Mouse (Mus musculus): ENCODE results near the gene Ptges3. TPM values are rescaled to one million over a fixed set of nuclear protein-coding genes. Genes with fewer than 3 reads are reported as not detected.
"Not testable (repeated sequence)": the region's sequence is repeated elsewhere in the genome, so short reads cannot be mapped to it uniquely, and the experiment has no call there.

Gene Ptges3
- polyA plus RNA-seq, 1 experiment from 2014 or later = 626 TPM

DNA sequence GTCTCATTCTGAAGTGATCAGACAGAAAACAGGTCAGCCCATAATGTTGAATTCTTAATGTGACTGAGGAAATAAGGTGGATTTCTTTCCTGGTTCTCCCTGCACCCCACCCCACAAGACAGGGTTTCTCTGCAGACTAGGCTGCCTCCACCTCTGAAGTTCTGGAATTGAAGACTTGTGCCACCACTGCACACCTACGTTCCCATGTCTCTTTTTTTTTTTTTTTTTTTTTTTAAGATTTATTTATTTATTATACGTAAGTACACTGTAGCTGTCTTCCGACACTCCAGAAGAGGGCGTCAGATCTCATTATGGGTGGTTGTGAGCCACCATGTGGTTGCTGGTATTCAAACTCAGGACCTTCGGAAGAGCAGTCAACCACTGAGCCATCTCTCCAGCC, 7.3 kb downstream of the Ptges3 start:
- no peak overlapping the region for H3K4me2 ChIP-seq (replicated peaks; ENCODE audit: low read depth, low read length)
- no peaks in the 10 kb centered on the region for H3K27me3 ChIP-seq (ENCODE audit: control insufficient read depth, insufficient read depth, low read length)
- H3K36me3 ChIP-seq (ENCODE audit: control insufficient read depth, insufficient read depth, low read length) = peaks cover 11% of the 10 kb centered on the region; the same call in 1 of the 2 replicates
- H3K4me3 ChIP-seq (ENCODE audit: low read depth, low read length) = no peak overlapping the region
- no peak overlapping the region for H3K9ac ChIP-seq (ENCODE audit: low read depth, low read length)
- no peaks in the 10 kb centered on the region for H3K9me3 ChIP-seq (ENCODE audit: control insufficient read depth, low read length)
- 88% methylated on average over 5 of the region's 5 CpGs for WGBS
- DNase-seq (ENCODE audit: low spot score) (no peak), ATAC-seq (ENCODE audit: low FRiP score) (no peak)
- no peak overlapping the region for H3K27ac ChIP-seq (ENCODE audit: low read depth, low read length)
- H3K4me1 ChIP-seq (replicated peaks; ENCODE audit: control insufficient read depth, insufficient read depth, low read length) = no peaks in the 10 kb centered on the region

DNA sequence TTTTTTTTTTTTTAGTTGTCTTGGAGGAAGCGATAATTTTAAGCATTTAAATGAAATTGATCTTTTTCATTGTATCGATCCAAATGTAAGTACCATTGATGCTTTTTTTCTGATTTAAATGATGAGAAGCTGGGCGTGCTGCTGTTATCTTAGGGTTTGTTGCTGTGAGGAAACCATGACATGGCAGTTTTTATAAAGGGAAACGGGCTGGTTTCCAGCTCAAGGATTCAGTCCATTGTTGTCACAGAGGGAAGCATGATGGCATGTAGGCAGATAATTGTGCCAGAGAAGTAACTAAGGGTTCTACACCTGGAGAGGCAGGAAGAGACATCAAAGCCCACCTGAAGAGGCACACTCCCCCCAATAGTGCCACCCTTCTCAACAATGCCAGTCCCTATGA, 10.4 kb downstream of the Ptges3 start:
- Histone ChIP-seq H3K9me3 (ENCODE audit: control insufficient read depth, low read length) (no peaks in the 10 kb centered on the region), H3K36me3 (ENCODE audit: control insufficient read depth, insufficient read depth, low read length) (peaks cover 19% of the 10 kb centered on the region), H3K9ac (ENCODE audit: low read depth, low read length) (no peak overlapping the region), H3K27ac (ENCODE audit: low read depth, low read length) (no peak overlapping the region), H3K27me3 (ENCODE audit: control insufficient read depth, insufficient read depth, low read length) (no peaks in the 10 kb centered on the region), H3K4me2 (replicated peaks; ENCODE audit: low read depth, low read length) (no peak overlapping the region), H3K4me1 (replicated peaks; ENCODE audit: control insufficient read depth, insufficient read depth, low read length) (no peaks in the 10 kb centered on the region), H3K4me3 (ENCODE audit: low read depth, low read length) (no peak overlapping the region)
- WGBS = 97% methylated on average over 4 of the region's 4 CpGs
- ATAC-seq (ENCODE audit: low FRiP score) (no peak), DNase-seq (ENCODE audit: low spot score) (no peak)

DNA sequence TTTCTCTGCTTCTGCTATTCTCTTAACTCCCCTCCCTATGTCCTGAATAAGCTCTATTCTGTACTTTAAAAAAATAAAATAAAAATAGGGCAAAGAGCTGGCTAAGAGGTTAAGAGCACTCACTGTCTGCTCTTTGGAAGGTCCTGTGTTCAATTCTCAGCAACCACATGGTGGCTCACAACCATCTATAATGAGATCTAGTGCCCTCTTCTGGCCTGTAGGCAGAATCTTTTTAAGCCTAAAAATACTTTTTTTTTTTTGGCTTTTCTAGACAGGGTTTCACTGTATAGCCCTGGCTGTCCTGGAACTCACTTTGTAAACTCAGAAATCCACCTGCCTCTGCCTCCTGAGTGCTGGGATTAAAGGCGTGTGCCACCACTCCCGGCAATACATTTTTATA, 11.7 kb downstream of the Ptges3 start:
- not testable (repeated sequence) for H3K27me3 ChIP-seq (ENCODE audit: control insufficient read depth, insufficient read depth, low read length); H3K4me3 ChIP-seq (ENCODE audit: low read depth, low read length); ATAC-seq (ENCODE audit: low FRiP score); H3K9ac ChIP-seq (ENCODE audit: low read depth, low read length); H3K9me3 ChIP-seq (ENCODE audit: control insufficient read depth, low read length); DNase-seq (ENCODE audit: low spot score); H3K4me2 ChIP-seq (replicated peaks; ENCODE audit: low read depth, low read length); H3K4me1 ChIP-seq (replicated peaks; ENCODE audit: control insufficient read depth, insufficient read depth, low read length); H3K27ac ChIP-seq (ENCODE audit: low read depth, low read length)
- H3K36me3 ChIP-seq (ENCODE audit: control insufficient read depth, insufficient read depth, low read length) = peaks cover 19% of the 10 kb centered on the region
- WGBS = 100% methylated on average over 2 of the region's 2 CpGs

DNA sequence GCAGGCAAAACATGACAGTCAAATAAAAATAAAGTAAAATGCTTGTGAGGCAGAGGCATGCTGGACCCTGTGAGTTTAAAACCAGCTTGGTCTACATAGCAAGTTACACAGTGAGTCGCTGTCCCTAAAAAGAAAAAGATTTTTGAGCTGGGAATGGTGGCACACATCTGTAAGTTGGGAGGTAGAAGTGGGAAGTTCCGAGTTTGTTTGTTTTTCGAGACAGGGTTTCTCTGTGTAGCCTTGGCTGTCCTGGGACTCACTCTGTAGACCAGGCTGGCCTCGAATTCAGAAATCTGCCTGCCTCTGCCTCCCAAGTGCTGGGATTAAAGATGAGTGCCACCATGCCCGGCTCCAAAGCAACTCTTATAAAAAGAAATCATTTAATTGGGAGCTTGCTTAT, 19.5 kb downstream of the Ptges3 start:
- not testable (repeated sequence) for ATAC-seq (ENCODE audit: low FRiP score); H3K4me1 ChIP-seq (replicated peaks; ENCODE audit: control insufficient read depth, insufficient read depth, low read length); H3K4me2 ChIP-seq (replicated peaks; ENCODE audit: low read depth, low read length); H3K9me3 ChIP-seq (ENCODE audit: control insufficient read depth, low read length); H3K9ac ChIP-seq (ENCODE audit: low read depth, low read length); H3K36me3 ChIP-seq (ENCODE audit: control insufficient read depth, insufficient read depth, low read length); H3K4me3 ChIP-seq (ENCODE audit: low read depth, low read length); DNase-seq (ENCODE audit: low spot score); H3K27me3 ChIP-seq (ENCODE audit: control insufficient read depth, insufficient read depth, low read length); H3K27ac ChIP-seq (ENCODE audit: low read depth, low read length)
- WGBS = 85% methylated on average over 5 of the region's 5 CpGs

DNA sequence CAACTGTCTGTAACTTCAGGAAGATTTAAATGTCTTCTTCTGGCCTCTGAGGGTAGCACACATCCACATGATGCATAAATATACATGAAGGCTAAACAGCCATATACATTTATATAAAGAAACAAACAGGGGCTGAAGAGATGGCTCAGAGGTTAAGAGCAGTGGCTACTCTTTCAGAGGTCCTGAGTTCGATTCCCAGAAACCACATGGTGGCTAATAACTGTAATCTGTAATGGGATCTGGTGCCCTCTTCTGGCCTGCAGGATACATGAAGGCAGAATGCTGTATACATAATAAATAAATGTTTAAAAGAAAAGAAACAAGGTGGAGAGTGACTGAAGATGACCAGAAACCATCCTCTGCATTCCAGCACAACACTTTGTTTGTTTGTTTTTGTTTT, 21.7 kb downstream of the Ptges3 start:
- no peaks in the 10 kb centered on the region for H3K27me3 ChIP-seq (ENCODE audit: control insufficient read depth, insufficient read depth, low read length)
- no peak for ATAC-seq (ENCODE audit: low FRiP score)
- WGBS = 91% methylated on average over 1 of the region's 1 CpGs

DNA sequence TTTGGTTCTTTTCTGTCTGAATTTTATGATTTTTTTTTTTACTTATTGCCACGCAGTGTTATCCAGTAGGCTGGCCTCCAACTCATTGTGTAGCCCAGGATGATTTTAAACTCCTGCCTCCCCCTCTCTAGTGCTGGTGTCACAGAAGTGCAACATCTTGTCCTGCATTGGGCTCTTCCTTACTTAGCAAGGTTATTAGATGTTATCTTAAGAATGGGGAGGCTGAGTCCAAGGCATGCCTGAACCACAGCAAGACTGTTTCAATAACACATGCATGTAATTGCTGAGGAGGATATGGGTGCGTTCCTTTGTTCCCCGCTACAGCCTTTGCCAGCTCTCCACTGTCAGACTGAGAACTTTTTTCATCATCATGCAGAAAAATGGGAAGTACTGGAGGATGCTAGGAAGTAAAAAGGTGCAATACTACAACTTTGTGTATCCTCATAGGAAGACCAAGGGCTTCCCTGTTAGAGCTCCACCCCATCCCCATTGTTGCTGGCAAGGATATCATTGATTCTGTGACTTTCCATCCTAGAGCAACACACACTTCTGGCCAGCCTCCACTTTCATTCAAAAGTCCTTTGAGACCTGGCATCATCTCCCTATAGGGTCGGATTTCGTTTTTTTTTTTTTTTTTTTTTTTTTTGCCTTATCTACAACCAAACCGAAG, 23.2 kb downstream of the Ptges3 start:
- ATAC-seq (ENCODE audit: low FRiP score) = no peak
- H3K36me3 ChIP-seq (ENCODE audit: control insufficient read depth, insufficient read depth, low read length) = peaks cover 15% of the 10 kb centered on the region
- 0 out of 2 replicates have a peak, but pooled peaks cover 2% of the 10 kb centered on the region for H3K4me1 ChIP-seq (replicated peaks; ENCODE audit: control insufficient read depth, insufficient read depth, low read length)
- no peaks in the 10 kb centered on the region for H3K9me3 ChIP-seq (ENCODE audit: control insufficient read depth, low read length)
- peak overlapping the region; percentile 99 for H3K4me3 ChIP-seq (ENCODE audit: low read depth, low read length)
- no peak overlapping the region; the same call in 1 of the 2 replicates for H3K9ac ChIP-seq (ENCODE audit: low read depth, low read length)
- WGBS = 73% methylated on average over 6 of the region's 6 CpGs
- H3K27me3 ChIP-seq (ENCODE audit: control insufficient read depth, insufficient read depth, low read length) = no peaks in the 10 kb centered on the region
- no peak overlapping the region for H3K27ac ChIP-seq (ENCODE audit: low read depth, low read length)
- H3K4me2 ChIP-seq (replicated peaks; ENCODE audit: low read depth, low read length) = peak overlapping the region; percentile 58
- no peak for DNase-seq (ENCODE audit: low spot score)

More for the DNA sequence above, 21.7 kb downstream of the Ptges3 start:
- Histone ChIP-seq H3K4me1 (replicated peaks; ENCODE audit: control insufficient read depth, insufficient read depth, low read length) (0 out of 2 replicates have a peak, but pooled peaks cover 2% of the 10 kb centered on the region), H3K9me3 (ENCODE audit: control insufficient read depth, low read length) (no peaks in the 10 kb centered on the region), H3K36me3 (ENCODE audit: control insufficient read depth, insufficient read depth, low read length) (peaks cover 4% of the 10 kb centered on the region; the same call in 1 of the 2 replicates), H3K4me2 (replicated peaks; ENCODE audit: low read depth, low read length) (no peak overlapping the region), H3K4me3 (ENCODE audit: low read depth, low read length) (no peak overlapping the region), H3K27ac (ENCODE audit: low read depth, low read length) (no peak overlapping the region), H3K9ac (ENCODE audit: low read depth, low read length) (no peak overlapping the region)
- DNase-seq (ENCODE audit: low spot score) = no peak

DNA sequence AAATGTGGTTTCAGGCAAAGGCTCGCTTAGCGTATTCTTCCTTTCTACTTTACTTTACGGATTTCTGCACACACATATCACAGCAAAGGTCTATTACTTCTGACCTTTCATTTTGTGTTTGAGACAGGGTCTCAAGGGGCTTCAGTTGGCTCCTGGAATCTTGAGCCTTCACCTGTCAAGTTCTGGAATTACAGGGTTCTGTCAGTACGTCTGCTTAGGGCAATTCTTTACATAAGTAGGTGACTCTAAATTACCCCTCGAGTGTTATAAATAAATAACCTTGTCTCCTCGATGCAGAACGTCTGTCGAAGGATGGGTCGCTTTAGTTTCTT, 23.7 kb downstream of the Ptges3 start:
- Histone ChIP-seq H3K4me1 (replicated peaks; ENCODE audit: control insufficient read depth, insufficient read depth, low read length) (0 out of 2 replicates have a peak, but pooled peaks cover 2% of the 10 kb centered on the region), H3K9me3 (ENCODE audit: control insufficient read depth, low read length) (no peaks in the 10 kb centered on the region), H3K27ac (ENCODE audit: low read depth, low read length) (peak overlapping the region; percentile 53; the same call in 1 of the 2 replicates), H3K4me3 (ENCODE audit: low read depth, low read length) (peak overlapping the region; percentile 99), H3K36me3 (ENCODE audit: control insufficient read depth, insufficient read depth, low read length) (peaks cover 15% of the 10 kb centered on the region), H3K9ac (ENCODE audit: low read depth, low read length) (peak overlapping the region; percentile 70), H3K4me2 (replicated peaks; ENCODE audit: low read depth, low read length) (peak overlapping the region; percentile 58), H3K27me3 (ENCODE audit: control insufficient read depth, insufficient read depth, low read length) (no peaks in the 10 kb centered on the region)
- DNase-seq (ENCODE audit: low spot score) = no peak
- 26% methylated on average over 9 of the region's 9 CpGs for WGBS
- peak; percentile 3 for ATAC-seq (ENCODE audit: low FRiP score)

DNA sequence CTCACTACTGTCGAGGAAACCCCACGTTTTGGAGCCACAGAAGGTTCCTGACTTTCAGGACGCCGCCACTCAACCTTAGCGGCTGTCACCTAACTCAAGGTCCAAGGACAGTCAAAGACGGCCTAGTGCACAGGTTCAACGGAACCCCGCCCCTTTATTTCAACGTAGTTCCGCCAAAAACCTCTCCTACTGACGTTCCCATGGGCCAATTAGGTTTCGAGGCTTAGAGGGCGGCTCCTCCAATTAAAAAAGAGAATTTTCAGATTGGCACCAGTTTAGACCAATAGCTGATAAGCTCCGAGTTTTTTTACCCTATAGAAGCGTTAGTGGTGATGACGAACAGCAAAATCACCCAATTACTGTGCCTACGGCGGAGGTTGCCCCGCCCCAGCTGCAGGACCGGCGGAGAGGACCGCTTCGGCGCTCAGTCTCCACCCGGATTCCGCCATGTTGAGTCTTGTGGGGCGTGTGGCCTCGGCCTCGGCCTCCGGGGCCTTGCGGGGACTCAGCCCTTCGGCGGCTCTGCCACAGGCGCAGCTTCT, 24.2 kb downstream of the Ptges3 start, which contains the start of gene Atp5b:
Gene Atp5b (plus strand): TSS at position 394 of the 542 bp plus-strand sequence.
- ATAC-seq (ENCODE audit: low FRiP score) (peak; percentile 99), DNase-seq (ENCODE audit: low spot score) (peak; percentile 97)
- Histone ChIP-seq H3K9me3 (ENCODE audit: control insufficient read depth, low read length) (no peaks in the 10 kb centered on the region), H3K36me3 (ENCODE audit: control insufficient read depth, insufficient read depth, low read length) (peaks cover 15% of the 10 kb centered on the region), H3K27ac (ENCODE audit: low read depth, low read length) (peak within 1 kb of the TSS; percentile 56), H3K4me3 (ENCODE audit: low read depth, low read length) (peak within 1 kb of the TSS; percentile 99), H3K4me1 (replicated peaks; ENCODE audit: control insufficient read depth, insufficient read depth, low read length) (0 out of 2 replicates have a peak, but pooled peaks cover 2% of the 10 kb centered on the region), H3K9ac (ENCODE audit: low read depth, low read length) (peak within 1 kb of the TSS; percentile 90), H3K4me2 (replicated peaks; ENCODE audit: low read depth, low read length) (peak within 1 kb of the TSS; percentile 92), H3K27me3 (ENCODE audit: control insufficient read depth, insufficient read depth, low read length) (no peaks in the 10 kb centered on the region)
- WGBS = under 1% methylated on average over 34 of the region's 34 CpGs

DNA sequence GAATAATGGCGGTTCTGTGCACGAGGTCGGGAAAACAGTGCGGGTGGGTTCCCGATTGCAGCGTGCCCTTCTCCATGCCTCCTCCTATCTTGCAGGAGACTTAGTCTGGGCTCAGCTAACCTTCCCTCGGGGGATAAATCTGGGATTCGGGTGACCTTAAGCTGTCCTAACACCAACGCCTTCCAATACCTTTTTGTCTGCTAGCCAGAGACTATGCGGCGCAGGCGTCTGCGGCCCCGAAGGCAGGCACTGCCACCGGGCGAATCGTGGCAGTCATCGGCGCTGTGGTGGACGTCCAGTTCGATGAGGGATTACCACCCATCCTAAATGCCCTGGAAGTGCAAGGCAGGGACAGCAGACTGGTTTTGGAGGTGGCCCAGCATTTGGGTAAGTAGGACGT, 24.9 kb downstream of the Ptges3 start:
- Histone ChIP-seq H3K9ac (ENCODE audit: low read depth, low read length) (peak overlapping the region; percentile 90), H3K4me3 (ENCODE audit: low read depth, low read length) (peak overlapping the region; percentile 99), H3K9me3 (ENCODE audit: control insufficient read depth, low read length) (no peaks in the 10 kb centered on the region), H3K27ac (ENCODE audit: low read depth, low read length) (peak overlapping the region; percentile 56), H3K4me1 (replicated peaks; ENCODE audit: control insufficient read depth, insufficient read depth, low read length) (0 out of 2 replicates have a peak, but pooled peaks cover 2% of the 10 kb centered on the region), H3K27me3 (ENCODE audit: control insufficient read depth, insufficient read depth, low read length) (no peaks in the 10 kb centered on the region), H3K4me2 (replicated peaks; ENCODE audit: low read depth, low read length) (peak overlapping the region; percentile 92), H3K36me3 (ENCODE audit: control insufficient read depth, insufficient read depth, low read length) (peaks cover 23% of the 10 kb centered on the region)
- peak; percentile 3; the same call in 1 of the 2 replicates for ATAC-seq (ENCODE audit: low FRiP score)
- DNase-seq (ENCODE audit: low spot score) = no peak
- WGBS = under 1% methylated on average over 22 of the region's 22 CpGs

All from hindbrain, embryonic 11.5 days (tissue).